Mouse (Mus musculus) G1E-ER4 (cell line): ENCODE measurements around the gene Paqr9. TPM values are rescaled to one million over a fixed set of nuclear protein-coding genes. Genes with fewer than 3 reads are reported as not detected.

Experiments used
- GATA1 ChIP-seq: IDR thresholded peaks from one replicate; pipeline ENCODE4 v1.8.0; 2012; ENCODE audit warnings: low read length, inconsistent platforms
- polyA plus RNA-seq: library from polyadenylated mRNA; stranded (reverse); fragments of >175 nt; gene quantifications from 2 replicates; pipeline ENCODE4 v1.2.3, GENCODE M21; 2012

Gene Paqr9
- polyA plus RNA-seq, 1 experiment: not detected

GRCm38 (mm10) chr9:95559936-95560735 is 679 bp downstream of the Paqr9 start:
- no peak for TF ChIP-seq GATA1

DNA sequence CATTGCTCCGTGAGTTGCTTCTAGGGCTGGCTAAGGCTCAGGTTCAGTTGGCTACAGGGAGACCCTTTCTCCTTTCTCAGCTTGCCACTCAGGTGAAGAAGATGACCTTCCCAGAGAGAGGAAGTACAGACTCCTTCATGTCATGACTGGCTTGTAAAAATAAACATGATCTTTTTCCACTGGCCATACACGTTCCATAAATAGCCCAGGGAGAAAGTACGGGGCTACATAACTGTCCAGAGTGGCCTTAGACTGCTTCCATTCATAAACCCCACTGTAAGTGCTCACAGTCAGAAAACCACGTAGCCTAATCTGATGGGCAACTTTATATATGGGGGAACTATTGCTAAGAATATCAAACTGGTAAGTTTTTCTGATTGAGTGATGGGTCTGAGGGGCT is 4.6 kb downstream of the Paqr9 start:
- no peak for TF ChIP-seq GATA1

- TF ChIP-seq GATA1: no peak
These were observed 6.9 kb downstream of the Paqr9 start for GRCm38 (mm10) chr9:95566394-95566793.

- no peak for TF ChIP-seq GATA1
These were observed 7.5 kb downstream of the Paqr9 start for GRCm38 (mm10) chr9:95566931-95567330.

- TF ChIP-seq GATA1: no peak
These were observed 9.8 kb downstream of the Paqr9 start for GRCm38 (mm10) chr9:95569249-95569648.

DNA sequence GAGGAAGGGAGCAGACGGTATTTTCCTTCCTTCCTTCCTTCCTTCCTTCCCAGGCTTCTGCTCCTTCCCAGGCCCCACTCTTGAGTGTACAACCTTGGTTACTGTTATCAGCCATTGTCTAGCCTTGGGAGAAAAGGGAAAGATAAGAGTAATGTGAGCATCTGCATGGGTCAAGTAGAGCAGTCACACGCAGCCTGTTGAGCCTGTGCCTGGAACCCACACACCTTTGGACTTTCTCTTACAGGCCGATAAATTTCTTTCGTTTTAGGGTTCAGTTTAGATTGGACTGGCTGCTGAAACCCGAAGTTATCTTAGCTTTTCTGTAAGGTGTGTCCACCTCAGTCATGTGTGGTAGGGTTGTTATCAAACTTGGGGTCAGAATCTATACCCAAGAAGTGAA is 10.5 kb downstream of the Paqr9 start:
- no peak for TF ChIP-seq GATA1

GRCm38 (mm10) chr9:95570604-95571003 is 11.1 kb downstream of the Paqr9 start:
- no peak for TF ChIP-seq GATA1

- TF ChIP-seq GATA1: no peak
These were observed 12.0 kb downstream of the Paqr9 start for GRCm38 (mm10) chr9:95571494-95571893.

DNA sequence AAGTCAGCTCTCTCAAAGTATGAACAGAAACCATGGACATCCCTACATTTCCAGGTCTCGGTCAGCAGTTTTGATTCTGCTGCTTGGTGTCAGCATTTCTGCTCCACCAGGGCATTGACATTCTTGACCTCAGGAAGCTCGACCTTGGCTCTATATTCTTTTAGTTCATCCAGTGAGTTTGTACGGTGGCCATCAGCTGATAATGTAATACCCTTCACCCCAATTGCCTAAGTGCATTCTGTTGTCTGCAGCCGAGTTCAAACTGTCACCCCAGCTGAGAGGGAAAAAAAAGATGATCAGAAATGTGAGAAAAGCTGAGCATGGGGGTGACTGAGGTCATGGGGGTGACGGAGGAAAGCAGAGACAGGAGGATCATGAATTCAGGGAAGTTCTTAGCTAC is 13.1 kb downstream of the Paqr9 start:
- no peak for TF ChIP-seq GATA1

GRCm38 (mm10) chr9:95574116-95574515 is 14.7 kb downstream of the Paqr9 start:
- TF ChIP-seq GATA1: no peak

- no peak for TF ChIP-seq GATA1
These were observed 18.0 kb downstream of the Paqr9 start for GRCm38 (mm10) chr9:95577502-95577901.

- no peak for TF ChIP-seq GATA1
These were observed 19.0 kb downstream of the Paqr9 start for GRCm38 (mm10) chr9:95578366-95578895.

DNA sequence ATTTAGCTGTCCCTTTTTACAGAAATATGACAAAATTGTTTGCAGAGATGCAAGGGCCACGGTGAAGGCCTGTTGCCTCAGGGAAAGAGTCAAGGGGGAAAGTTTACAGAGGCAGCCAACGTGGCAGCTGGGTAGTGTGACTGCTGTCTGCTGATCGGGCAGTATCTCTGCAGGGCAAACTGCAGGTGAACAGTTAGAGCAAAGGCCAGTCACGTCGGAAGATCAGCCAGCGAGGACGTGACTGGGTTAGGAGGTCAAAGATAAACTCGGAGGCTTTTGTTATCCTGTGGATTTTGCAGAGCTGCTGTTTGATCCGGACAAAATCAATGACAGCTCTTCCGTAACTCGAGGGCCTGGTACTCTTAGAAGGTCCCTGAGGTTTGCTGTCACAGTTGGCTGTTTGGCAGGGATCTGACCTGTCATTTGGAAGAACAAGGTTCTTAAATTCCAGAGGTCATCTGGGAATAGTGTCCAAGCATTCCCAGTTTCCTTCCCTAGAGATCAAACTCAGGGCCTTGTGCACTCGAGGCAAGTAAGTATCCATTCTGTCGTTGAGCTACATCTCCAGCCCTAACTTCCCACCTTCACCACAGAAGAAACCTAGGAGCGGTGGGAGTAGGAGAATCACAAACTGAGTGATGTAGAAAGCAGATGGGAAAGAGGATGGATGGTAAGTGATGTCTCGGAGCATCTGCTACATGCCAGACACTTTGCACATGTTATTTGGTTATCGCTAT is 21.7 kb downstream of the Paqr9 start:
- no peak for TF ChIP-seq GATA1

- TF ChIP-seq GATA1: no peak
These were observed 22.5 kb downstream of the Paqr9 start for GRCm38 (mm10) chr9:95581758-95582515.

DNA sequence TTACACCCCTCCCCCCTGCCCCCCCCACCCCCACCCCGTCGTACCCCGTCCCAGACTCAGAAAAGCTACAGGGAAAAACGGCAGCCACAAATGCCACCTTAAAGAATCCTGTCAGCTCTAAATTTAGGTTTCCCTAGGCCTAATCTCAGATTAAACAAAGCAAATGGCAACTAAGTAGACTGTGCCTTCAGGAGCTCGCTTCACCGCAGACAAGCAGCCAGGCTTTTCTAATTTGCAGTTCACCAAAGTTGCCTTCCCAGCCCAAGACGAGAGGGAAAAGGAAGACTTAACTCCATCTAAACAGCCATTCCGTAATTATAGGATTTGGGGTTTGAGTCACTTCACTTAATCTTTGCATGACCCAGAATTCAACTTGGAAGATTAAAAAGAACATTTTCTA is 23.1 kb downstream of the Paqr9 start:
- TF ChIP-seq GATA1: no peak

DNA sequence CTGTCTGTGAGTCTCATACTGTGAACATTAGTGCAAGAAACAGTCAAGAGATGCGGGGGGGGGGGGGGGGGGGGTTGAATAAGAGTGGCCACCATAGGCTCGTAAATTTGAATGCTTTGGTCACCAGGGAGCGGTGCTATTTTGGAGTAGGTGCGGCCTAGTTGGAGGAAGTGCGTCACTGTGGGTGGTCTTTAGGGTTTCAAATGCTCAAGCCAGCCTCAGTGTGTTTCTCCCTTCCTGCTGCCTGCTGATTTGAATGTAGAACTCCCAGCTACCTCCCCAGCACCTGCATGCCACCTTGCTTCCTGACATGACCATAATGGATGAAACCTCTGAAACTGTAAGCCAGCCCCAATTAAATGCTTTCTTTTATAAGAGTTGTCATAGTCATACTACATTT is 26.6 kb downstream of the Paqr9 start:
- TF ChIP-seq GATA1: no peak
